ENCODE assay signal across 3 mouse cellular contexts in the genomic region with DNA sequence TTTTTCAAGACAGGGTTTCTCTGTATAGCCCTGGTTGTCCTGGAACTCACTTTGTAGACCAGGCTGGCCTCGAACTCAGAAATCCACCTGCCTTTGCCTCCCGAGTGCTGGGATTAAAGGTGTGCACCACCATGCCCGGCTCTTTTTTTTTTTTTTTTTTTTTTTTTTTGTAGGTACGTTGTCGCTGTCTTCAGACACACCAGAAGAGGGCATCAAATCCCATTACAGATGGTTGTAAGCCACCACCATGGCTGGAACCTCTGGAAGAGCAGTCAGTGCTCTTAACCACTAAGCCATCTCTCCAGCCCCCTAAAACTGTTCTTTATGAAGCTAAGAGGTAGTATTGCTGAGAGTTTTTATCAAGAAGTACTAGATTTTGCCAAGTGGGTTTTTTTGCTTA. TPM values are rescaled to one million over a fixed set of nuclear protein-coding genes. Genes with fewer than 3 reads are reported as not detected.
"Had no signal": no experiment of that assay in that cellular context is flagged by ENCODE, and none has a peak within 500 bp of the region (broad histone marks: within the 10 kb centered on the region; RNA-seq: fewer than 3 reads in every experiment).

No protein-coding gene starts in this region.

RNA-seq across cellular contexts. Expression of gene Efcab9, which starts 17.0 kb away (rescaled TPM):
- polyA plus RNA-seq: neural tube, embryonic 14.5 days; neural tube, embryonic 15.5 days; small intestine, adult 2 months had no signal
